Mouse (Mus musculus): ENCODE measurements at regions not wholly inside any gene's neighbourhood (a gene's known extent, or its start where the extent isn't known, plus 50 kb on each side); places are given as distances from the start of the nearest gene placed in this dataset.
"Not testable (repeated sequence)": the region's sequence is repeated elsewhere in the genome, so short reads cannot be mapped to it uniquely, and the experiment has no call there.

GRCm38 (mm10) chr8:57383746-57384320, 63.0 kb downstream of the Hand2 start:
- DNase-seq (ENCODE audit: low read depth) = peak; percentile 8

GRCm38 (mm10) chr8:57387627-57388026, 66.8 kb downstream of the Hand2 start:
- no peak for DNase-seq (ENCODE audit: low read depth)

GRCm38 (mm10) chr8:57388579-57388978, 67.1 kb upstream of the Scrg1 start:
- no peak for DNase-seq (ENCODE audit: low read depth)

- no peak for DNase-seq (ENCODE audit: low read depth)
These were observed 57.6 kb upstream of the Scrg1 start for GRCm38 (mm10) chr8:57397999-57398635.

GRCm38 (mm10) chr8:57400171-57400570, 55.6 kb upstream of the Scrg1 start:
- not testable (repeated sequence) for DNase-seq (ENCODE audit: low read depth)

- no peak for DNase-seq (ENCODE audit: low read depth)
These were observed 54.7 kb upstream of the Scrg1 start for GRCm38 (mm10) chr8:57400776-57401631.

GRCm38 (mm10) chr8:57401661-57402060, 54.1 kb upstream of the Scrg1 start:
- DNase-seq (ENCODE audit: low read depth) = no peak

- DNase-seq (ENCODE audit: low read depth) = no peak
These were observed 53.5 kb upstream of the Scrg1 start for GRCm38 (mm10) chr8:57402200-57402599.

- DNase-seq (ENCODE audit: low read depth) = no peak
These were observed 52.0 kb upstream of the Scrg1 start for GRCm38 (mm10) chr8:57403640-57404180.

- DNase-seq (ENCODE audit: low read depth) = no peak
These were observed 50.4 kb upstream of the Scrg1 start for GRCm38 (mm10) chr8:57405277-57405817.

All from fibroblast of lung, adult 2 months (primary cell).